ENCODE assay signal across 8 mouse cellular contexts in genomic region chr10:70788814-70789452, GRCm38 (mm10).
DNase-seq lines count a peak whose midpoint lies in the region; ATAC-seq and TF ChIP-seq lines count a peak whose summit lies in the region.

No protein-coding gene starts in this region.

- no peaks in the 10 kb centered on the region for H3K4me1 ChIP-seq in forebrain, postnatal 0 days (ENCODE audit: insufficient read depth)
- peaks cover 14% of the 10 kb centered on the region for H3K4me1 ChIP-seq in midbrain, embryonic 14.5 days (ENCODE audit: control insufficient read depth, insufficient read depth, low read length)
- no peaks in the 10 kb centered on the region for H3K4me1 ChIP-seq in stomach, postnatal 0 days (replicated peaks; ENCODE audit: control insufficient read depth, insufficient read depth)

- H3K27me3 ChIP-seq in forebrain, postnatal 0 days (ENCODE audit: insufficient read depth, low read length) = no peaks in the 10 kb centered on the region
- H3K27me3 ChIP-seq in midbrain, embryonic 14.5 days (ENCODE audit: control insufficient read depth, insufficient read depth, low read length) = no peaks in the 10 kb centered on the region
- no peaks in the 10 kb centered on the region for H3K27me3 ChIP-seq in stomach, postnatal 0 days (ENCODE audit: control insufficient read depth, insufficient read depth, low read length)

- WGBS in forebrain, postnatal 0 days = 38% methylated on average over 7 of the region's 7 CpGs
- 34% methylated on average over 7 of the region's 7 CpGs for WGBS in midbrain, embryonic 14.5 days
- WGBS in stomach, postnatal 0 days = 59% methylated on average over 7 of the region's 7 CpGs

- H3K4me2 ChIP-seq in forebrain, postnatal 0 days (ENCODE audit: low read depth) = no peak overlapping the region
- H3K4me2 ChIP-seq in midbrain, embryonic 14.5 days (ENCODE audit: low read length) = no peak overlapping the region
- no peak overlapping the region for H3K4me2 ChIP-seq in stomach, postnatal 0 days (replicated peaks; ENCODE audit: low read depth)

- peak; percentile 87 for ATAC-seq in forebrain, postnatal 0 days
- ATAC-seq in midbrain, embryonic 14.5 days (ENCODE audit: low FRiP score, low TSS enrichment) = peak; percentile 67; the same call in 1 of the 2 replicates
- ATAC-seq in stomach, postnatal 0 days (ENCODE audit: low FRiP score, low TSS enrichment) = no peak

- 0 out of 2 replicates have a peak overlapping the region, but pooled peaks have one; percentile 6 for H3K27ac ChIP-seq in forebrain, postnatal 0 days (ENCODE audit: low read depth, low read length)
- H3K27ac ChIP-seq in midbrain, embryonic 14.5 days (replicated peaks; ENCODE audit: low read depth, low read length) = peak overlapping the region; percentile 66
- H3K27ac ChIP-seq in stomach, postnatal 0 days (replicated peaks) = no peak overlapping the region

- no peak for TF ChIP-seq EP300 in stomach, postnatal 0 days (optimal IDR thresholded peaks at IDR 0.05)

- no peak overlapping the region for H3K9ac ChIP-seq in forebrain, postnatal 0 days
- H3K9ac ChIP-seq in midbrain, embryonic 14.5 days (replicated peaks; ENCODE audit: low read length) = no peak overlapping the region
- H3K9ac ChIP-seq in stomach, postnatal 0 days (ENCODE audit: low read length) = no peak overlapping the region

- no peaks in the 10 kb centered on the region for H3K9me3 ChIP-seq in forebrain, postnatal 0 days (ENCODE audit: low read length)
- no peaks in the 10 kb centered on the region for H3K9me3 ChIP-seq in midbrain, embryonic 14.5 days (ENCODE audit: control insufficient read depth, low read length)
- no peaks in the 10 kb centered on the region for H3K9me3 ChIP-seq in stomach, postnatal 0 days (ENCODE audit: control insufficient read depth, low read length)

- no peaks in the 10 kb centered on the region for H3K36me3 ChIP-seq in forebrain, postnatal 0 days (ENCODE audit: insufficient read depth)
- H3K36me3 ChIP-seq in midbrain, embryonic 14.5 days (ENCODE audit: control insufficient read depth, insufficient read depth, low read length) = no peaks in the 10 kb centered on the region
- no peaks in the 10 kb centered on the region for H3K36me3 ChIP-seq in stomach, postnatal 0 days (ENCODE audit: control insufficient read depth, insufficient read depth, low read length)

- TF ChIP-seq CTCF in forebrain, postnatal 0 days (IDR thresholded peaks at IDR 0.05; ENCODE audit: low read depth) = no peak
- TF ChIP-seq CTCF in stomach, postnatal 0 days (IDR thresholded peaks at IDR 0.05; ENCODE audit: low read depth) = no peak

- no peak overlapping the region for H3K4me3 ChIP-seq in forebrain, postnatal 0 days (ENCODE audit: low read depth, low read length)
- H3K4me3 ChIP-seq in midbrain, embryonic 14.5 days (replicated peaks; ENCODE audit: low read depth, low read length) = no peak overlapping the region
- no peak overlapping the region for H3K4me3 ChIP-seq in stomach, postnatal 0 days (ENCODE audit: low read depth, low read length)

- peak; percentile 5 to 8 for DNase-seq in adrenal gland, postnatal 36 days
- DNase-seq in adrenal gland, postnatal 25 days = no peak
- DNase-seq in cerebellum, adult 11-12 months = peak; percentile 38
- DNase-seq in forebrain, postnatal 0 days = peak; percentile 80
- DNase-seq in midbrain, embryonic 14.5 days = peak; percentile 89
- DNase-seq in ovary, postnatal 14 days (ENCODE audit: low spot score) = no peak
- DNase-seq in stomach, postnatal 0 days (ENCODE audit: low spot score) = no peak
- no peak for DNase-seq in spleen, adult 18-20 months

Comparison
In these comparisons a context has a peak if more than half of its experiments do, and no peak if none do; other contexts are left out.
1. DNase-seq: peak in adrenal gland, postnatal 36 days (2 of 2), cerebellum, adult 11-12 months (single experiment), forebrain, postnatal 0 days (single experiment) and midbrain, embryonic 14.5 days (single experiment); none in adrenal gland, postnatal 25 days (single experiment), ovary, postnatal 14 days (single experiment), stomach, postnatal 0 days (single experiment) and spleen, adult 18-20 months (0 of 2).